Mouse (Mus musculus) embryonic fibroblast, embryonic 13.5 days (primary cell): ENCODE results near the gene Med11. TPM values are rescaled to one million over a fixed set of nuclear protein-coding genes. Genes with fewer than 3 reads are reported as not detected.
"Not testable (repeated sequence)": the region's sequence is repeated elsewhere in the genome, so short reads cannot be mapped to it uniquely, and the experiment has no call there.

ENCODE experiments used
- H3K27ac ChIP-seq: 2 replicates; pipeline ENCODE4 v1.5.1; 2012; ENCODE audit warnings: low read length, control low read depth, inconsistent platforms; ENCODE audit not compliant: insufficient read depth
- H3K4me1 ChIP-seq: 2 replicates; pipeline ENCODE4 v1.6.1; 2011; ENCODE audit warnings: low read length; ENCODE audit not compliant: control insufficient read depth, insufficient read depth
- H3K4me3 ChIP-seq: 2 replicates; pipeline ENCODE4 v1.5.1; 2011; ENCODE audit warnings: mild to moderate bottlenecking, control low read depth, low read length; ENCODE audit not compliant: insufficient read depth
- CTCF ChIP-seq: IDR thresholded peaks from 2 replicates; pipeline ENCODE4 v1.5.1; 2011; ENCODE audit warnings: mild to moderate bottlenecking, control low read depth, low read length, moderate library complexity, borderline replicate concordance; ENCODE audit not compliant: insufficient read depth
- POLR2A ChIP-seq: IDR thresholded peaks from 2 replicates; pipeline ENCODE4 v1.6.1; 2011; ENCODE audit warnings: low read depth, mild to moderate bottlenecking, control low read depth, low read length, moderate library complexity
- polyA plus RNA-seq: library from polyadenylated mRNA; stranded (reverse); fragments of >200 nt; gene quantifications from 2 replicates; pipeline ENCODE4 v1.2.4, GENCODE M21; 2011; ENCODE audit warnings: low read depth; ENCODE audit not compliant: missing spikeins, insufficient read length

The Med11 gene
- polyA plus RNA-seq, 1 experiment, result 14.0 TPM

GRCm38 (mm10) chr11:70465824-70466223 lies 14.1 kb downstream of the Med11 start:
- Histone ChIP-seq H3K4me1 (0 out of 2 replicates have a peak, but pooled peaks cover 2% of the 10 kb centered on the region), H3K27ac (no peak overlapping the region), H3K4me3 (no peak overlapping the region)
- TF ChIP-seq CTCF (no peak), POLR2A (no peak)

DNA sequence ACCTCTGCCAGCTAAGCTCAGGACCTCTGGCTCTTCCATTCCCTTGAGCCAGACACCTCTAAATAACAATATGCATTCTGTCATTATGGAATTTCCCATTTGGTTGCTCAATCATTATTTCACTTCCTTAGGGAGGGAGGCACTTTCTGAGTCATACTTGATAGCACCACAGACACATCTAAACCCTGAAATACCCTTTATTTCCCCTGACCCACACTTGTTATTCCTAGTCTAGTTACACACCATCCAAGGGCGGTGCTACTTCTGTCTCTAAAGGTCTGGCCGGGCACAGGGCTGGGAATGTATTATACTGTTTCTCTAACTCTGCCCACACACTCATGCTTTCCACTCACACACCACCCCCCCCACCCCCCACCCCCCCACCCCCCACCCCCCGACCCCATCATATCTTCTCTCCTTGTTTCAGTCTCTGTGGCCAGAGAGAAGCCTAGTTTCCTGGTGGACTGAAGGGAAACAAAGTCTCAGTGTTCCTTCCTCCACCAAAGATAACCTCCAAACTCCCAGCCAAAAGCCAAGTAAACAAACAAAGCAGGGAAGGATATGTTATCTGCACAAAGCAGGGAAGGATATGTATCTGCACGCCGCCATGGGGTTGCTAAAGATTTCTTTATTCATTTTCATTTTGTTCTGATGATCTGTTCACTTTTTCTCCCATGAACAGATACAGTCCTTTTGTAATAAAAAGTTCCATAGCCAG lies 16.3 kb downstream of the Med11 start:
- TF ChIP-seq CTCF, result no peak
- no peak for TF ChIP-seq POLR2A
- no peak overlapping the region for H3K27ac ChIP-seq
- no peak overlapping the region for H3K4me3 ChIP-seq

GRCm38 (mm10) chr11:70469764-70470163 lies 18.0 kb downstream of the Med11 start:
- H3K27ac ChIP-seq, result no peak overlapping the region
- TF ChIP-seq POLR2A, result no peak
- TF ChIP-seq CTCF, result no peak
- no peak overlapping the region for H3K4me3 ChIP-seq
- 0 out of 2 replicates have a peak, but pooled peaks cover 2% of the 10 kb centered on the region for H3K4me1 ChIP-seq

More for the DNA sequence above, 16.3 kb downstream of the Med11 start:
- 0 out of 2 replicates have a peak, but pooled peaks cover 2% of the 10 kb centered on the region for H3K4me1 ChIP-seq

DNA sequence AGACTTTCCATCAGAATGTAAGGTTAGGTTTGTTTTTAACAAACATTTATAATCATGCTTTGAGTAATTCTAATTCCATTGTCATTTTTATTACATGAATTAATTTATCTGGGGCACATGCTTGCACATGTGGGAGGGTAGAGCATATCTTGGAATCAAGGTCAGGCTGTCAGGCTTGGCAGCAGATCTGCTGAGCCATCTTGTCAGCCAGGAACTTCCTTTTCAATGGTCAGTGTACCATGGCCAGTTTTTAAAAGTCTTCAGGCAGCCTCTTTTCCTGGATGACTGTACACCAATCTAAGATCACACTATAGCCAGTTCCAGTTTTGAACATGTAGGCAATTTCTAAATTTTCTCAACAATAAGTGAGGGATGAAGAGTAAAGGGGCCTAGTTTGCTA lies 21.0 kb downstream of the Med11 start:
- H3K27ac ChIP-seq, result no peak overlapping the region
- TF ChIP-seq CTCF (no peak), POLR2A (no peak)
- no peak overlapping the region for H3K4me3 ChIP-seq
- 0 out of 2 replicates have a peak, but pooled peaks cover under 1% of the 10 kb centered on the region for H3K4me1 ChIP-seq

GRCm38 (mm10) chr11:70473291-70473690 lies 21.6 kb downstream of the Med11 start:
- H3K4me3 ChIP-seq, H3K27ac ChIP-seq, H3K4me1 ChIP-seq: not testable (repeated sequence)

- TF ChIP-seq CTCF, result no peak
- TF ChIP-seq POLR2A, result no peak
- H3K27ac ChIP-seq, result no peak overlapping the region
- no peaks in the 10 kb centered on the region for H3K4me1 ChIP-seq
- H3K4me3 ChIP-seq, result no peak overlapping the region
These were observed 23.3 kb downstream of the Med11 start for GRCm38 (mm10) chr11:70474872-70475534.

GRCm38 (mm10) chr11:70485498-70485897 lies 33.8 kb downstream of the Med11 start:
- no peak overlapping the region for H3K27ac ChIP-seq
- TF ChIP-seq POLR2A (no peak), CTCF (no peak)
- H3K4me3 ChIP-seq, result no peak overlapping the region
- H3K4me1 ChIP-seq, result no peaks in the 10 kb centered on the region

DNA sequence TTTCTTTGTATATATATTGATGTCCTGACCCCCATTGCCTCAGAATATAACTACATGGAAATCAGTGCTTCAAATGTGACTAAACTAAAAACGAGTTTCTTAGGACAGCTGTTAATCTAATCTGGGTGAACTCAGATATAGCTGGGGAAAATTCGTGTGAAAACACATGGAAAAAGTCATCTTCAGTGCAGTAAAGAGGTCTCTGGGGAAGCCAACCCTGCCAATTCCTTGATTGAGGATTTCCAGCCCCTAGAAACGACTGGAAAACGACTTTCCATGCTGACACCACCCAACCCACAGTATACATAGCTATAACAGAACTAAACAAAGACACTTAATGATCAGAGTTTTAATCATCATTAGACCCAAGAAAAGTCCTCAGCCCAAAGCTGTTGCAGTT lies 36.1 kb downstream of the Med11 start:
- H3K4me1 ChIP-seq, result no peaks in the 10 kb centered on the region
- H3K4me3 ChIP-seq, result no peak overlapping the region
- TF ChIP-seq POLR2A (no peak), CTCF (no peak)

DNA sequence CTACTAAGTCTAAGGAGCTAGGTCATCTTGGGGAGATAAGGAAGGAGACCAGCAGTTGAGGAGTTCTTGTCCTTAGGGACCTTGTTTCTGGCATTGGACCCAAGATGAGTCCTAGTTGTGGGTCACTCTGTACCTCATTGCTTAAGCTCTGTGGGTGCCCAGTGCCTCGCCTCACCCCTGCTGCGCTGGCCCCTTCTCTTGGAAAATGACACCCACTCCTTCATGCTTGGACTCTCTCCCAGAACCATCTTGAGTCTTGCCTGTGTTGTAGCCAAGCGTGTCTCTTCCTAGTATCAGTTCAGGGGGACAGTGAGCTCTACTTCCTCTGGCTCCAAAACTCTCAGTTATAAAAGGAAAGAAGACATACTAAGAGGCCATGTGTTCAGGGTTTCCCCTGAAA lies 37.4 kb downstream of the Med11 start:
- TF ChIP-seq CTCF, result no peak
- Histone ChIP-seq H3K4me3 (no peak overlapping the region), H3K27ac (no peak overlapping the region), H3K4me1 (no peaks in the 10 kb centered on the region)

More for the DNA sequence above, 36.1 kb downstream of the Med11 start:
- no peak overlapping the region for H3K27ac ChIP-seq

DNA sequence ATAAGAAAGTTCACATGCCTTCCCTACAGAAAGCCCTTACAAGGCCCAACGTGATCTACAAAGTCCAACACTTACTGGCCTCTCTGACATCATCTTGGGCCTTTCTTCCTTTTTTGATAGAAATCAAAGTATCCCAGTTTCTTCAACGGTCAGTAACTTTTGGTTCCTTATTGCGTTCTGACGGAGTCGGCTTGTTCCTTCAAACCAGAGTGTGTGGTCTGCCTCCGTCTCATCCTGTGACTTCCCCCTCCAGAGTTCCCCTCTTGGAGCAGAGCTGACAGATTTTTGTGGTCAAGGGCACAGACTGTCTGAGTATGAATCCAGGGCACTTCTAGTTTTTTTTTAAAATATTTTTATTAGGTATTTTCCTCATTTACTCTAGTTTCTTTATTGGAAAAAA lies 38.0 kb downstream of the Med11 start:
- TF ChIP-seq POLR2A, result no peak
- no peak for TF ChIP-seq CTCF
- H3K4me1 ChIP-seq, result no peaks in the 10 kb centered on the region
- H3K4me3 ChIP-seq, result no peak overlapping the region
- no peak overlapping the region for H3K27ac ChIP-seq
